Mouse (Mus musculus): ENCODE measurements at regions not wholly inside any gene's neighbourhood (a gene's known extent, or its start where the extent isn't known, plus 50 kb on each side); places are given as distances from the start of the nearest gene placed in this dataset.

- DNase-seq (ENCODE audit: low spot score), result no peak
- TF ChIP-seq CTCF (IDR thresholded peaks at IDR 0.05; ENCODE audit: low read depth), result no peak
- H3K9me3 ChIP-seq (replicated peaks; ENCODE audit: control insufficient read depth, low read length), result no peaks in the 10 kb centered on the region
- H3K36me3 ChIP-seq (replicated peaks; ENCODE audit: control insufficient read depth, insufficient read depth, low read length), result no peaks in the 10 kb centered on the region
- H3K27ac ChIP-seq (ENCODE audit: low read depth), result no peak overlapping the region
- 74% methylated on average over 5 of the region's 5 CpGs for WGBS
- H3K4me2 ChIP-seq (ENCODE audit: low read depth, low read length), result no peak overlapping the region
- no peak overlapping the region for H3K4me3 ChIP-seq (ENCODE audit: low read depth, low read length)
- H3K4me1 ChIP-seq (ENCODE audit: control insufficient read depth, insufficient read depth), result no peaks in the 10 kb centered on the region
- no peaks in the 10 kb centered on the region for H3K27me3 ChIP-seq (ENCODE audit: control insufficient read depth, insufficient read depth, low read length)
- no peak for ATAC-seq (ENCODE audit: insufficient read depth, low read depth)
- no peak overlapping the region for H3K9ac ChIP-seq (replicated peaks; ENCODE audit: low read depth, low read length)
Observed at GRCm38 (mm10) chr3:80187406-80187805, 303.1 kb downstream of the Fam198b start.

GRCm38 (mm10) chr3:80200904-80201303 is 316.6 kb downstream of the Fam198b start:
- TF ChIP-seq CTCF (IDR thresholded peaks at IDR 0.05; ENCODE audit: low read depth) (no peak), EP300 (IDR thresholded peaks at IDR 0.05; ENCODE audit: low read depth) (no peak)
- Histone ChIP-seq H3K4me1 (ENCODE audit: control insufficient read depth, insufficient read depth) (no peaks in the 10 kb centered on the region), H3K4me3 (ENCODE audit: low read depth, low read length) (no peak overlapping the region), H3K27ac (ENCODE audit: low read depth) (no peak overlapping the region), H3K36me3 (replicated peaks; ENCODE audit: control insufficient read depth, insufficient read depth, low read length) (no peaks in the 10 kb centered on the region), H3K4me2 (ENCODE audit: low read depth, low read length) (no peak overlapping the region), H3K27me3 (ENCODE audit: control insufficient read depth, insufficient read depth, low read length) (no peaks in the 10 kb centered on the region), H3K9ac (replicated peaks; ENCODE audit: low read depth, low read length) (no peak overlapping the region), H3K9me3 (replicated peaks; ENCODE audit: control insufficient read depth, low read length) (no peaks in the 10 kb centered on the region)
- WGBS, result 72% methylated on average over 2 of the region's 2 CpGs
- ATAC-seq (ENCODE audit: insufficient read depth, low read depth), result no peak
- DNase-seq (ENCODE audit: low spot score), result no peak

- no peaks in the 10 kb centered on the region for H3K4me1 ChIP-seq (ENCODE audit: control insufficient read depth, insufficient read depth)
- TF ChIP-seq EP300 (IDR thresholded peaks at IDR 0.05; ENCODE audit: low read depth) (no peak), CTCF (IDR thresholded peaks at IDR 0.05; ENCODE audit: low read depth) (no peak)
- 61% methylated on average over 1 of the region's 1 CpGs for WGBS
Observed at GRCm38 (mm10) chr3:80204821-80205220, 320.5 kb downstream of the Fam198b start.

GRCm38 (mm10) chr3:80205351-80205750 is 321.0 kb downstream of the Fam198b start:
- Histone ChIP-seq H3K4me2 (ENCODE audit: low read depth, low read length) (no peak overlapping the region), H3K4me3 (ENCODE audit: low read depth, low read length) (no peak overlapping the region), H3K4me1 (ENCODE audit: control insufficient read depth, insufficient read depth) (no peaks in the 10 kb centered on the region), H3K27me3 (ENCODE audit: control insufficient read depth, insufficient read depth, low read length) (no peaks in the 10 kb centered on the region), H3K9me3 (replicated peaks; ENCODE audit: control insufficient read depth, low read length) (no peaks in the 10 kb centered on the region), H3K9ac (replicated peaks; ENCODE audit: low read depth, low read length) (no peak overlapping the region), H3K27ac (ENCODE audit: low read depth) (no peak overlapping the region), H3K36me3 (replicated peaks; ENCODE audit: control insufficient read depth, insufficient read depth, low read length) (no peaks in the 10 kb centered on the region)
- TF ChIP-seq EP300 (IDR thresholded peaks at IDR 0.05; ENCODE audit: low read depth) (no peak), CTCF (IDR thresholded peaks at IDR 0.05; ENCODE audit: low read depth) (no peak)
- ATAC-seq (ENCODE audit: insufficient read depth, low read depth) (no peak), DNase-seq (ENCODE audit: low spot score) (no peak)
- WGBS, result 66% methylated on average over 6 of the region's 6 CpGs

More at GRCm38 (mm10) chr3:80204821-80205220, 320.5 kb downstream of the Fam198b start:
- no peak overlapping the region for H3K9ac ChIP-seq (replicated peaks; ENCODE audit: low read depth, low read length)
- no peak for ATAC-seq (ENCODE audit: insufficient read depth, low read depth)
- no peaks in the 10 kb centered on the region for H3K27me3 ChIP-seq (ENCODE audit: control insufficient read depth, insufficient read depth, low read length)
- no peak for DNase-seq (ENCODE audit: low spot score)
- no peak overlapping the region for H3K4me2 ChIP-seq (ENCODE audit: low read depth, low read length)
- no peak overlapping the region for H3K27ac ChIP-seq (ENCODE audit: low read depth)
- no peaks in the 10 kb centered on the region for H3K9me3 ChIP-seq (replicated peaks; ENCODE audit: control insufficient read depth, low read length)
- H3K4me3 ChIP-seq (ENCODE audit: low read depth, low read length), result no peak overlapping the region
- no peaks in the 10 kb centered on the region for H3K36me3 ChIP-seq (replicated peaks; ENCODE audit: control insufficient read depth, insufficient read depth, low read length)

- no peaks in the 10 kb centered on the region for H3K36me3 ChIP-seq (replicated peaks; ENCODE audit: control insufficient read depth, insufficient read depth, low read length)
- no peak overlapping the region for H3K27ac ChIP-seq (ENCODE audit: low read depth)
- 26% methylated on average over 1 of the region's 1 CpGs for WGBS
- no peaks in the 10 kb centered on the region for H3K9me3 ChIP-seq (replicated peaks; ENCODE audit: control insufficient read depth, low read length)
- no peaks in the 10 kb centered on the region for H3K27me3 ChIP-seq (ENCODE audit: control insufficient read depth, insufficient read depth, low read length)
- H3K4me2 ChIP-seq (ENCODE audit: low read depth, low read length), result no peak overlapping the region
- ATAC-seq (ENCODE audit: insufficient read depth, low read depth) (no peak), DNase-seq (ENCODE audit: low spot score) (no peak)
- no peaks in the 10 kb centered on the region for H3K4me1 ChIP-seq (ENCODE audit: control insufficient read depth, insufficient read depth)
- H3K4me3 ChIP-seq (ENCODE audit: low read depth, low read length), result no peak overlapping the region
- no peak overlapping the region for H3K9ac ChIP-seq (replicated peaks; ENCODE audit: low read depth, low read length)
- TF ChIP-seq CTCF (IDR thresholded peaks at IDR 0.05; ENCODE audit: low read depth), result no peak
- no peak for TF ChIP-seq EP300 (IDR thresholded peaks at IDR 0.05; ENCODE audit: low read depth)
Observed at GRCm38 (mm10) chr3:80207022-80207421, 322.7 kb downstream of the Fam198b start.

GRCm38 (mm10) chr3:80208028-80208427 is 323.7 kb downstream of the Fam198b start:
- TF ChIP-seq EP300 (IDR thresholded peaks at IDR 0.05; ENCODE audit: low read depth), result no peak
- no peak for TF ChIP-seq CTCF (IDR thresholded peaks at IDR 0.05; ENCODE audit: low read depth)
- 79% methylated on average over 2 of the region's 2 CpGs for WGBS
- H3K4me1 ChIP-seq (ENCODE audit: control insufficient read depth, insufficient read depth), result no peaks in the 10 kb centered on the region
- no peak overlapping the region for H3K27ac ChIP-seq (ENCODE audit: low read depth)
- no peak overlapping the region for H3K9ac ChIP-seq (replicated peaks; ENCODE audit: low read depth, low read length)
- no peak for DNase-seq (ENCODE audit: low spot score)
- H3K27me3 ChIP-seq (ENCODE audit: control insufficient read depth, insufficient read depth, low read length), result no peaks in the 10 kb centered on the region
- no peak for ATAC-seq (ENCODE audit: insufficient read depth, low read depth)
- no peaks in the 10 kb centered on the region for H3K9me3 ChIP-seq (replicated peaks; ENCODE audit: control insufficient read depth, low read length)
- H3K36me3 ChIP-seq (replicated peaks; ENCODE audit: control insufficient read depth, insufficient read depth, low read length), result no peaks in the 10 kb centered on the region
- no peak overlapping the region for H3K4me2 ChIP-seq (ENCODE audit: low read depth, low read length)
- no peak overlapping the region for H3K4me3 ChIP-seq (ENCODE audit: low read depth, low read length)

Measured in heart, postnatal 0 days (tissue).